Mouse (Mus musculus) monocyte, adult 2 months (primary cell): ENCODE data around the gene Ston2.
A peak's percentile ranks its signal among the peaks of the same experiment; 100 is the strongest.

Experiments
- DNase-seq, 2 experiments: peaks; one replicate each; pipeline ENCODE4 v3.0.0; 2022; ENCODE audit warnings: low spot score in 2 of 2, low read depth in 1 of 2

The Ston2 gene

DNA sequence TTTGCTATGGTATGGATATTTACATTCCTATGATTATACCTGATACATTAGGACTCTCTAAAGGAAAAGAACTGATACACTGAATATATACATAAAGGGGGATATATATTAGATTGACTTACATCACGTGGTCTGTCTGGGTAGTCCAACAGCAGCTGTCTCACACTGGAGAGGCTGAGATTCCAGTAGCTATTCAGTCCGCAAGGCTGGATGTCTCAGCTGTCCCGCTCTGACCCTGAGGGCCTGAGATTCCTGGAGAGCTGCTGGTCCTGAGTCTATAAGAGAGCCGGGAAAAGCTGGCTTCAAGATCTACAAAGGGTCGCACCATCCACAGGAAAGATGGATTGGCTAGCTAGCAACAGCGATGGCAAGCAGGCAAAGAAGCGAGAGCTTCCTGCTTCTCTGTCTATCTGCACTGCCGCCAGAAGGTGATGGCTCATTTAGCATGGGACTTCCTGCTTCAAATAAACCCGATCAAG is at the start of gene Ston2:
Ston2 (minus strand) TSS at position 429 of the 479 bp plus-strand sequence.
- no peak for DNase-seq

GRCm38 (mm10) chr12:91837401-91838065 is 49.3 kb upstream of the Ston2 start:
- DNase-seq, result no peak

GRCm38 (mm10) chr12:91833939-91834333 is 45.7 kb upstream of the Ston2 start:
- DNase-seq, result no peak

DNA sequence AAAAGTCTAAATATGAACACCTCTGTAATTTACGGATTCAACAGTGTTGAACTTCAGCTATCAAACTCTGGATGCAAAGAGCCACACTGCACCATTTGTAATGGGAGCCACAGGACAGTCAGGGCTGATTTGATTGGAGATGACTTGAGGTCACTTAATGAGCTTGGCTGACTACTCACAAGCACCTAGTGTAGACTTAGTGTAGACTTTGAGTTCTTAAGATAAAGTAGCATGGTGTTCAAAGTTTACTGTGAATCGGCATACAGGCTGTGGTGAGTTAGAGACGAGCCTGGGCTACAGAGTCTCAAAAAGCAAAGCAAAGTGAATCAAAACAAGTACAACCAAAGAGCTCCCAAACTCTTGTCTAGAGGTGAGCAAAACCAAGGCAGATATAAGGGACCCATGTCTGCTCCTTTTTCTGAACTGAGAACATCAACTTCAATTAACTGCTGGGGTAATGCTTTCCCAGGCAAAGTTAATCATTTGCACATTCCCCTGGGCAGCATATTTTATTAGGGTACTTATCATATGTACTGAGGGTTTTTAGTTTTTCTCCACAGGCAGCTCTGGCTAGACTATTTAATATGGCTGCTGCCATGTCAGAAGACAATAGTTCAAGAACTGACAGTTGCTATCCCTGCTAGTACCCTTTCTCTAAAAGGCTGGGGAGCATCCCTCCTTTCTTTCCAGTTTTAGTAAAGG is 45.2 kb upstream of the Ston2 start:
- DNase-seq, result no peak

- DNase-seq, result no peak
These were observed 43.2 kb upstream of the Ston2 start for GRCm38 (mm10) chr12:91831410-91831809.

- no peak for DNase-seq
These were observed 32.3 kb upstream of the Ston2 start for GRCm38 (mm10) chr12:91820461-91820860.

GRCm38 (mm10) chr12:91818726-91819125 is 30.5 kb upstream of the Ston2 start:
- DNase-seq, result no peak

- DNase-seq, result peak in 1 of 2 experiments; percentile 15
These were observed 27.8 kb upstream of the Ston2 start for GRCm38 (mm10) chr12:91815990-91816389.

- DNase-seq, result no peak
These were observed 27.4 kb upstream of the Ston2 start for GRCm38 (mm10) chr12:91815552-91815951.

DNA sequence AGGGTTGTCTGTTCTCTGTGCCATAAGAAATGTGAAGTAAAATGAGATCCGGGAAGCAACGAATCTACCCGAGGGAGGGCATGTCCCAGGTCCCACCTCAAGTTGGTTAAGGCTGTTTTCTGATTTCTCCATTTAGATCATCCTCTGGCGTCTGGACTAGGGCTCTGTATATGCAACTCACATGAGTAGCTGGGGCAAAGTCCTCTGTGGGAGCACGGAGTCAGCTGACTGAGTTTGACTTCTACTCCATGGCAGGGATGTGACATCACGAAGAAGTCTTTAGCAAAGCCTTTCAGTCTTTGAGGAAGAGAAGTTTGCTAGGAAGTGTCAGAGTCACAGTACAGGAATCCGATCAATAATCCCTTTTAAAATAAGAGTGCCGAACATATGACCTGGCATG is 20.7 kb upstream of the Ston2 start:
- no peak for DNase-seq

GRCm38 (mm10) chr12:91807761-91808160 is 19.6 kb upstream of the Ston2 start:
- no peak for DNase-seq

DNA sequence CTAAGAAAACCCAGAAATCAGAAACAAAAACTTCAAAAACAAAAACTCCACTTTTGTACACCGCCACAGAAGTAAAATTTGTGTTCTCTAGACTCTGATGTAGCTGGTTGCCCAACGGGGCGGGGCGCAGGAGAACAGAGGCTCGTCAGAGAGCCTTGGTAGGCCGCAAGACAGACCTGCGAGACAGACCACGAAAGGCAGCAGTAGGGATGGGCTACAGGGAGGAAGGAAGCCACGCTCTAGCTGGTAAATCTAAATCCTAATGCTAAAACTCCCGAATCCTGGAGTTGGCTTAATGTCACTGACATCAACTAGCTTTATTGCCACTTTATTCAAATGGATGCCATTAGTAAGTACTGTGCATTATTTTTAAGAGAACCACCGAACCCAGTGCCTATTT is 18.9 kb upstream of the Ston2 start:
- no peak for DNase-seq

DNA sequence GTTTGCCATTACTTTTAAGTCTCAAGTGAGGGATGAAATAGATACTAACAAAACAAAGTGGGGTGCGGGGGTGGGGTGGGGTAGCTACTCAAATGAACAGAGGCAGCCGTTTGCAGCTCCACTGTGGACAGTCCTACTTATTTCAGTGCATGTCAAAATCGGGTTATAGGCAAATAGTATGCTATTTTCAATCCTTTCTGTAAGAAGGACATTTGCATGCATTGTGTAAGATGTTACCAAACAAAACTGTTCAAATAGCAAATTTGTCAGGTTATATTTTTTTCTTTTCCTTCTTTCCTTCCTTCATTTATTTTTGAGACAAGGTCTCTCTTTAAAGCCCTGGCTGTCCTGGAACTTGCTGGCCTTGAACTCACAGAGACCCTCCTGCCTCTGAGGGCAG is 16.1 kb upstream of the Ston2 start:
- no peak for DNase-seq

GRCm38 (mm10) chr12:91803207-91803932 is 15.2 kb upstream of the Ston2 start:
- no peak for DNase-seq

DNA sequence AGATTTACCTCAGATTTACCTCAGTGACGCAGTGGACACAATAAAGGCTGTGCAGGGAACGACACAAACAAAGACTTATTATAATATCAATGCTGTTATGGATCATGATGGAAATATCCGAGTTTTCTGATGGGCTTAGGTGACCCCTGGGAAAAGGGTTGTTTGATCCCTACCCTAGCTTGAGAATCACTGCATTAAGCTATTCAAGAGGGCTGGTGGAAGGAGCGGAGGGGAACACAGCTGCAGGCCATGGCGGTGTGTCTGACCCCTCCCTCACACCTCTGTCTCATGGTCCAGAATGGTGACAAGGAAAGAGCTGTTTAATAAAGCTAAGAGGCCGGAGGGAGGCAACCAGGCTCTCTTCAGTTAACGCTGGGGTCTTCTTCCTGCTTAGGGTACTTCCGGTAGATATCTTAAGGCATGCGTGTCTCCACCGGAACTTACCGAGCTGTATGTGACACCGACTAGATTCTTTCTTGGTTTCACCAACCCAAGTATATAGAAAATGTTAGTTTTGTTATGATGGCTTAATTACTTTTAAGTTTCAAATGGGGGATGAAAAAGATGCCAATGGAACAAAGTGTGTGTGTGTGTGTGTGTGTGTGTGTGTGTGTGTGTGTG is 14.5 kb upstream of the Ston2 start:
- no peak for DNase-seq

GRCm38 (mm10) chr12:91800861-91801385 is 12.7 kb upstream of the Ston2 start:
- no peak for DNase-seq

- no peak for DNase-seq
These were observed 11.7 kb upstream of the Ston2 start for GRCm38 (mm10) chr12:91799821-91800335.

- no peak for DNase-seq
These were observed 11.2 kb upstream of the Ston2 start for GRCm38 (mm10) chr12:91799379-91799773.

DNA sequence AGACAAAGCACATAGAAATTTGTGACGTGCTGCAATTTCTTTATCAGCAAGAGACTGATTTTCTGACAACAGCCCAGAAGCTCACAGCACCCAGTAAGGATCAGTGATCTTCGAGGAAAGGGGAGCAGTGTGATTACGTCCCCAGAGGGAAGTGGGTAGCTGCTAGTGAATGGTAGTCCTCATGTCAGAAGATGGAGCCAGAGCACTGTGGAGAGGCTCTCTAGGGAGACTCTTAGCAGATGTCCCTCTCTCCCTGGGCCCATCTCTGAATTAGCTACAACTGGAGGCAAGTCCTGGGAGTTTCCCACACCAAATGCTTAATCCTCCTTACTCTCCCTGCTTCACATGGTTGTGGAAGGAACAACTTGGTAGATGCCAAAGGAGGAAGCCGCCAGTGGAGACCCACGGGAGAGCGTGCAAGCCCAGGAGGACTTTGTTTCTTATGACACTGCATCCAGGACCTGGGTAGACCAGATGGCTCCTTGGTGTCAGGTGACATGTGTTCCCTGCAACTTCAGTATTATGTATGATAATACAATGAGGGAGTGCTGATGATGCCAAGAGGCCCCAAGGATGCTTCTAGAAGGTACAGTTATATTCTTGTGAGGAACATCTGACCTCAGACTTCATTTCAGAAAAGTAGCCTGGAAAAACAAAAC is 10.7 kb upstream of the Ston2 start:
- no peak for DNase-seq

- no peak for DNase-seq
These were observed 8.6 kb upstream of the Ston2 start for GRCm38 (mm10) chr12:91796774-91797173.

DNA sequence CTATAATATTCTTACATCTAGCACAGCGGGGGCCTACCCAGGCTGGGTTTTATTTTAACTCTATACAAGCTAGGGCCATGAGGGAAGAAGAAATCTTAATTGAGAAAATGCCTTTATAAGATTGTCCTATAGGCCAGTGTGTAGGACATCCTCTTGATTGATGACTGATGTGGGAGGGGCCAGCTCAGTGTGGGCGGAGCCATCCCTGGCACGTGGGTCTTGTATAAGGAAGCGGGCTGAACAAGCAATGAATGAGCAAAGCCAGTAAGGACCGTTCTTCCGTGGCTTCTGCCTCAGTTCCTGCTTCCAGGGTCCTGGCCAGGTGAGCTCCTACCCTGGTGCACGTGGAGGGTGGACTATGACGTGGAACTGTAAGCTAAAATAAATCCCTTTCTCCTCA is 5.1 kb upstream of the Ston2 start:
- DNase-seq, result no peak
